Mouse (Mus musculus) hindlimb bud, embryonic 11.5 days (tissue): Measurements from ENCODE around the gene Sar1a.
A peak's percentile ranks its signal among the peaks of the same experiment; 100 is the strongest.

ENCODE experiments used
- DNase-seq: peaks from one replicate; pipeline ENCODE4 v3.0.0-alpha.2; 2012; ENCODE audit warnings: low read depth, low spot score; ENCODE audit errors: extremely low spot score

Gene Sar1a

GRCm38 (mm10) chr10:61680015-61680913 lies at the start of gene Sar1a:
Sar1a (plus strand) TSS chr10:61680299.
- peak; percentile 83 for DNase-seq

- DNase-seq: no peak
Measured at GRCm38 (mm10) chr10:61632445-61632844, 47.7 kb upstream of the Sar1a start.

GRCm38 (mm10) chr10:61637055-61637454 lies 43.0 kb upstream of the Sar1a start:
- no peak for DNase-seq

- no peak for DNase-seq
Measured at GRCm38 (mm10) chr10:61640363-61640762, 39.7 kb upstream of the Sar1a start.

GRCm38 (mm10) chr10:61646557-61646956 lies 33.5 kb upstream of the Sar1a start:
- no peak for DNase-seq

GRCm38 (mm10) chr10:61647790-61648736 lies 32.0 kb upstream of the Sar1a start, which contains the start of gene Ppa1:
Ppa1 (plus strand) TSS chr10:61648552.
- DNase-seq: no peak

GRCm38 (mm10) chr10:61648737-61649645 lies 31.1 kb upstream of the Sar1a start:
- DNase-seq: no peak

- no peak for DNase-seq
Measured at GRCm38 (mm10) chr10:61654105-61654504, 26.0 kb upstream of the Sar1a start.

GRCm38 (mm10) chr10:61654691-61655090 lies 25.4 kb upstream of the Sar1a start:
- no peak for DNase-seq

GRCm38 (mm10) chr10:61655188-61655587 lies 24.9 kb upstream of the Sar1a start:
- DNase-seq: no peak

- no peak for DNase-seq
Measured at GRCm38 (mm10) chr10:61656928-61657882, 22.9 kb upstream of the Sar1a start.

GRCm38 (mm10) chr10:61657985-61658384 lies 22.1 kb upstream of the Sar1a start:
- no peak for DNase-seq

GRCm38 (mm10) chr10:61661887-61662286 lies 18.2 kb upstream of the Sar1a start:
- DNase-seq: no peak

GRCm38 (mm10) chr10:61662391-61662988 lies 17.6 kb upstream of the Sar1a start:
- DNase-seq: no peak

- no peak for DNase-seq
Measured at GRCm38 (mm10) chr10:61665111-61665510, 15.0 kb upstream of the Sar1a start.

GRCm38 (mm10) chr10:61665651-61666050 lies 14.4 kb upstream of the Sar1a start:
- DNase-seq: no peak

GRCm38 (mm10) chr10:61669289-61669688 lies 10.8 kb upstream of the Sar1a start:
- no peak for DNase-seq

GRCm38 (mm10) chr10:61669896-61670295 lies 10.2 kb upstream of the Sar1a start:
- no peak for DNase-seq

GRCm38 (mm10) chr10:61670758-61671157 lies 9.3 kb upstream of the Sar1a start:
- no peak for DNase-seq
